Mouse (Mus musculus) cortical plate, adult 2 months (tissue): ENCODE results near the gene Slc45a2. TPM values are rescaled to one million over a fixed set of nuclear protein-coding genes. Genes with fewer than 3 reads are reported as not detected.

Experiments
- H3K27ac ChIP-seq: fragments of 200-500 bp; 2 replicates; pipeline ENCODE4 v1.5.1; 2012; ENCODE audit warnings: low read length, control low read depth, inconsistent platforms; ENCODE audit not compliant: insufficient read depth
- H3K4me1 ChIP-seq: fragments of 200-500 bp; 2 replicates; pipeline ENCODE4 v1.6.1; 2011; ENCODE audit warnings: low read length; ENCODE audit not compliant: control insufficient read depth, insufficient read depth
- H3K4me3 ChIP-seq: fragments of 200-500 bp; 2 replicates; pipeline ENCODE4 v1.5.1; 2011; ENCODE audit warnings: mild to moderate bottlenecking, low read length, control low read depth; ENCODE audit not compliant: insufficient read depth
- CTCF ChIP-seq: fragments of 200-500 bp; IDR thresholded peaks from 2 replicates; pipeline ENCODE4 v1.5.1; 2011; ENCODE audit warnings: mild to moderate bottlenecking, control low read depth, low read length; ENCODE audit not compliant: insufficient read depth; ENCODE audit errors: extremely low read depth
- POLR2A ChIP-seq: fragments of 200-500 bp; IDR thresholded peaks from 2 replicates; pipeline ENCODE4 v1.6.1; 2011; ENCODE audit warnings: mild to moderate bottlenecking, low read length, control low read depth; ENCODE audit not compliant: insufficient read depth; ENCODE audit errors: extremely low read depth
- polyA plus RNA-seq: library from polyadenylated mRNA; depleted of rRNA; stranded (reverse); fragments of >200 nt; gene quantifications from 2 replicates; pipeline ENCODE4 v1.2.3, GENCODE M21; 2012

Slc45a2 gene
- polyA plus RNA-seq, 1 experiment, result 0.04 TPM

DNA sequence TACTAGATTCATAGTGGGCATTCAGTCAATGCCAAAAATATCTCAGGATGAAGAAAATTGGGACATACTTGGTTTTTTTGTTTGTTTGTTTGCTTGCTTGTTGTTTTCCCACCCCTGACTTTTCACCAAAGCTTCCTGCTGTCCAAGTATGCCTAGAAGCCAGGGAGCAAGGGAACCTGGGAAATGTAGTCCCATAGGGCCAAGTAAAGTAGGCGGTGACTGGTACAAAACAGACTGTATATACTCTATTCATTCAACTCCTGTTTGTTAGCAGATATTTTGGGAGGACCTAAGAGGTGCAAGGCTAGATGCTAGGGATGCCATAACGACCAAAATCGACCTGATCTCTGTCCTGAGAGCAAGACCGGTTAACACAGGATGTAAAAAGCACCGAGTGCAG is 689 bp upstream of the Slc45a2 start:
- TF ChIP-seq CTCF (no peak), POLR2A (no peak)
- no peak overlapping the region for H3K27ac ChIP-seq
- H3K4me3 ChIP-seq, result no peak overlapping the region
- no peaks in the 10 kb centered on the region for H3K4me1 ChIP-seq

DNA sequence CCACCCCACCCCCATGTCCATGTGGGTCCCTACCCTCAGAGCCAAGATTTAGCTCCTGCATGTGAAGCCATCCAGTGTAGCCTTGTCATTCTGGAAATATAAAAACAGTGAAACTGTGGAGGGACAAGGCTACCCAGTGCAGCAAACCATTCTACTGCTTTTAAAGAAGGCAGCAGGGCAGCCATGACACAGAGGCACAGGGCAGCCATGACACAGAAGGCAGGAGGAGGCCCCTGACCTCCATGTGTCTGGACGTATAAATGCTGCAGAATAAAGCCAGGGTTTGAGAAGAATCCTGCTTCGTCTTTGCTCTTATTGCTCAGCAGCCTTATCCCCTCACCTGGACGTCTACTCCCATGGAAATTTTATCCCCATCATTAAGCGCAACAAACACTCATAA is 3.3 kb downstream of the Slc45a2 start:
- no peak overlapping the region for H3K27ac ChIP-seq
- H3K4me1 ChIP-seq, result no peaks in the 10 kb centered on the region
- TF ChIP-seq CTCF, result no peak
- TF ChIP-seq POLR2A, result no peak
- H3K4me3 ChIP-seq, result no peak overlapping the region

DNA sequence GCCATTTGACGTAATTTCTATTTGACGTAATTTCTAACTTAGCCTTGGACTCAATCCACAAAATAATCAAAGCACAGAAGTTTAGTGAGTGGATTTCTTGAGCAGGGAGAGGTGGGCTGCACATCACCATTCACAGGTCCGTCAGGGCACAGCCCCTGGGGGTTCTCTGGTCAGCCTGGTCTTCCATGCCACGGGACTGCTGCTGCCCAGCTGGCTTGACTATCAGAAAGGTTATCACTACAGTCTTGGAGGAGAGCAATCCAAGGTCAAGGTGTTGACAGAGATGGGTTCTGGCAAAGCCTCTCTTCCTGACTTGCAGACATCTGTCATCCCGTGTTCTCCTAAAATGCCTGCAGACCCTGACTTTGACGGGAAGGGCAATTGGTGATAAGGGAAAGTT is 4.1 kb downstream of the Slc45a2 start:
- Histone ChIP-seq H3K4me1 (no peaks in the 10 kb centered on the region), H3K4me3 (no peak overlapping the region), H3K27ac (no peak overlapping the region)
- no peak for TF ChIP-seq POLR2A
- TF ChIP-seq CTCF, result no peak

DNA sequence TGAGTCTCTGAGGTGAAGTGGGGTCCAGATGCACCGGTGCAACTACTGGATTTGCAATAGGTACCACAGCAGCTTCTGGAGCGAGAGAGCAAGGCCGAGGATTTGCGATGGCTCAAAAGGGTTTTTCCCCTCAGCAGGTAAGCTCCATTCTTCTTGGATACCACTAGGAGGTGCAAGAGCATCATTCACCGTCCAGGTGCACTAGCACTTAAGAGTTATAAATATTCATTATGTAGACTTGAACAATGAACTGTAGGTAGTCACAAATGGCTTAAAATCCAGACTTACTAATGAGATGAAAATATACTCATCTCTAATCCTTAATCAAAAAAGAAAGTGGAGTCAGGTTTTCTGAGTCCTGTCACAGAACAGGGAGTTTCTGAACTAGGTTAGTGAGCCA is 8.2 kb downstream of the Slc45a2 start:
- TF ChIP-seq POLR2A, result no peak
- TF ChIP-seq CTCF, result peak; percentile 40; the same call in 1 of the 2 replicates
- H3K4me1 ChIP-seq, result no peaks in the 10 kb centered on the region
- no peak overlapping the region for H3K4me3 ChIP-seq
- H3K27ac ChIP-seq, result no peak overlapping the region

DNA sequence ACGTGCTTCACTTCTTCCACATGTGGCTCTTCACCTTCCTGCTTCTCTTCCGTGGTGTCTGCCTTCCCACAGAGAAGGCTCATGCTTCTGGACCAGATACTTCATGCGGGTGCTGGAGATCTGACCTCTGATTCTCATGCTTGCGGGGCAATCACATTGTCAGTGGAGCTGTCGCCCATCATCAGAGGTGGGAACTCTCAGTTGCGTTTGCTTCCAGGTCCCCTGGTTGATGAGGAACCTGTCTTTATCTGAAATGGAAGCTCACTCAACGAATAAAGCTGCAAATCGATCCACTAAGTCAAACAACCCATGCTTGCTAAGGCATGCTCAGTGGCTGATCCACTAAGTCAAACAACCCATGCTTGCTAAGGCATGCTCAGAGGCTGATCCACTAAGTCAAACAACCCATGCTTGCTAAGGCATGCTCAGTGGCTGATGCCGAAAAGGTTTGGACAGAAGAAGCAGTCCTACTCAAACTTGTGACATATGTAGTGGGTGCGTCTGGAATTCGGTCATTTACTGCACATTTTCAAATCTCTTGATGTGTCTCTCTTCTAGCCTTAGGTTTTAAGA is 10.5 kb downstream of the Slc45a2 start:
- Histone ChIP-seq H3K4me1 (no peaks in the 10 kb centered on the region), H3K4me3 (no peak overlapping the region), H3K27ac (no peak overlapping the region)
- TF ChIP-seq CTCF, result no peak
- no peak for TF ChIP-seq POLR2A

DNA sequence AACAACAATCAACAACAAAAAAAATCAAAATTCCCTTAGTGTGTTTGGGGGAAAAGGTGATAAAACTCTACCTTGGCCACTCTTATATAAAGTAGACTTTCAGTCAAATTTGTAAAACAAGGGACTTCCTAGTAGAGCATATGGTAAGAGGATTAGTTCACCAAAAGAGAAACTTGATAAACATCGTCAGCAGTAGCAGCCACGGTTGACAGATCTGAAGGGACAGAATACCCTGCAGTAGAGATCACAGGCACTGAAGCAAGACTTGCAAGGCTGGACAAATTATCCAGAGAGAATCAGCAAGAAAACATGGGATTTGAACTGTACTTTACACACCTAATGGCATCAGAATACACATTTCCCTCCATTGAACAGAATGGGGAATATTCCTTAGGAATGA is 14.4 kb downstream of the Slc45a2 start:
- no peak for TF ChIP-seq CTCF
- TF ChIP-seq POLR2A, result no peak
- H3K4me3 ChIP-seq, result no peak overlapping the region
- no peak overlapping the region for H3K27ac ChIP-seq

DNA sequence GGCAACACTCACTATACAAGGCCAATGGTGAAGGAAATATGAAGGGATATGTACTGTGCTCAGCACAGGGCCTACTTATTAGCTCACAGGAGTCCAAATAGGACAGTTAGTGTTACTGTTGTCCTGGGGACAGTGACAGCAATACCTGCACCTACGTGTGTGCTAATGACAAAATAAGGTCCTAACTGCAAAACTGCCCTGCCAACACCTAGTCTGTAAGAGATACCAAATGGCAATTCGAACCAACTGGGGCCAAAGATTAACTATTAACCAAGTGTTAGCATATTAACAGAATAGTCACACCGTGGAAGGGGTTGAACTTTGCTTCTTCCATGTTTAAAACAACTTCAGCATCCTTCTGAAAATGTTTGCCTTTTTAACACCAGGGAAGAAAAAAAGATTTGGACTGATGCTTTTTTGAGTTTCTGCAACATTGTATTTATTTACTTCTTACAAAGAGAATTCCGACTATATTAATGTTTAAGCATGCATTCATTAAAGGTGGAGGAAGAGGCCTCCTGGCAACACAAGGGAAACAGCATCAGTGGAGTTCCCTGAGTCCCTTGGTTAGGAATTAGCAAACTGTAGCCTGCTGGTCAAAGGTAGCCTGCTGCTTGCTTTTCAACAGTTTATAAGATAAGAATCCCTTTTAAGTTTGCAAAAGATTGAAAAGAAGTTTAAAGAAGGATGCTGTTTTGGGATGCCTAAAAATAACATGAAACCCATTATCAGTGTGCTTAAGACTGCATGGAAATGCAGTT is 26.5 kb downstream of the Slc45a2 start:
- Histone ChIP-seq H3K27ac (no peak overlapping the region), H3K4me3 (no peak overlapping the region), H3K4me1 (no peaks in the 10 kb centered on the region)
- TF ChIP-seq CTCF (no peak), POLR2A (no peak)

More for the DNA sequence above, 14.4 kb downstream of the Slc45a2 start:
- no peaks in the 10 kb centered on the region for H3K4me1 ChIP-seq

DNA sequence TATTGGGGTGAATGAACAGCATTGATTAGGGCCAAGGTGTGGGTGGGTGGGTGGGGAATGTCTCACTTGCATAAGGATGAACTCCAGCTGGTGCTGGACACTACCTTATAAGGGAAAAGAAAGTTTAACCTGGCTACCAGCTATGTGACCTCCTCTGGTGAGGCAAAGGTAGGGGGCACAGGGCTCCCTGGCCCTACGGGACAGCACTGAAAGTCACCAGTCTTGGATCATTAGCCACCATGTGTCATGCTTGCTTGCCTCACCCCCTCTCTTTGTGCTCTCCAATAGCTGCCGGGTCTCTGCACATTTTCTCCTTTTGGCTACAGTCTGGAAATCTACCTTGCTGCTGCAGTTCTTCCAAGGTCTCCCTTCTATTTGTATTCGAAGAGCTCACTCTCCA is 29.7 kb downstream of the Slc45a2 start:
- Histone ChIP-seq H3K4me1 (no peaks in the 10 kb centered on the region), H3K27ac (no peak overlapping the region), H3K4me3 (no peak overlapping the region)
- TF ChIP-seq POLR2A, result no peak
- TF ChIP-seq CTCF, result no peak

DNA sequence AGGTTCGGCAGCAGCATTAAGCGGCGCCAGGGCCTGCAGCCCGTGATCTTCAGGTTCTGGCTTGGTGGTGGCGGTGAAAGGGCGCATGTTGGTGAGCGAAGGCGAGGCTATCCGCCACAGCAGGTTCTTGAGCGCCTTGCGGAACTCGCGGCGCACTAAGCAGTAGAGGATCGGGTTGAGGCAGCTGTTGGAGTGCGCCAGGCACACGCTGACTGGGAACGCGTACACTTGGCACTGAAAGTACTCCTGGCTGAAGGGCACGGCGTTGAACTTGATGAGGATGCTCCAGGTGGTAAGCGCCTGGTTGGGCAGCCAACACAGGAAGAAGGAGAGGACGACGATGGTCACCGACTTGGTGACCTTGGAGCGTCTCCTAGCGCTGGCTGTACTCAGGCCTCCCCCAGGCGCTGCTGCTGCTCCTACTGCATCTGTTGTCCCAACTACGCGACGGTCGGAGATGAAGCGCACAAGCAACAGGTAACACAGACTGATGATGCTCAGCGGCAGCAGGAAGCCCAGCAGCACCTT is 35.5 kb downstream of the Slc45a2 start:
- no peak for TF ChIP-seq POLR2A
- TF ChIP-seq CTCF, result no peak
- no peak overlapping the region for H3K27ac ChIP-seq
- no peak overlapping the region; the same call in 1 of the 2 replicates for H3K4me3 ChIP-seq
- H3K4me1 ChIP-seq, result peaks cover 1% of the 10 kb centered on the region; the same call in 1 of the 2 replicates
